Comparison of ENCODE assay signal across 13 mouse cellular contexts in genomic region chr2:133345964-133346788, GRCm38 (mm10).
DNase-seq lines count a peak whose midpoint lies in the region; ATAC-seq and TF ChIP-seq lines count a peak whose summit lies in the region.
"Had no signal": no experiment of that assay in that cellular context is flagged by ENCODE, and none has a peak within 500 bp of the region (broad histone marks: within the 10 kb centered on the region; RNA-seq: fewer than 3 reads in every experiment).

No protein-coding gene starts in this region.

- peaks cover 23% of the 10 kb centered on the region for H3K4me1 ChIP-seq in forebrain, embryonic 10.5 days
- H3K4me1 ChIP-seq in forebrain, embryonic 13.5 days, result peaks cover 13% of the 10 kb centered on the region; the same call in 1 of the 2 replicates
- H3K4me1 ChIP-seq in lung, embryonic 15.5 days, result peaks cover 8% of the 10 kb centered on the region; the same call in 1 of the 2 replicates
- H3K4me1 ChIP-seq in intestine, embryonic 15.5 days (replicated peaks), result 0 out of 2 replicates have a peak, but pooled peaks cover 3% of the 10 kb centered on the region
- peaks cover 5% of the 10 kb centered on the region for H3K4me1 ChIP-seq in stomach, embryonic 16.5 days (ENCODE audit: control insufficient read depth, insufficient read depth, low read length)
- H3K4me1 ChIP-seq: liver, embryonic 12.5 days had no signal

- H3K36me3 ChIP-seq in forebrain, embryonic 10.5 days (replicated peaks), result no peaks in the 10 kb centered on the region
- H3K36me3 ChIP-seq in forebrain, embryonic 13.5 days (ENCODE audit: poor library complexity, severe bottlenecking), result no peaks in the 10 kb centered on the region
- H3K36me3 ChIP-seq in lung, embryonic 15.5 days, result no peaks in the 10 kb centered on the region
- no peaks in the 10 kb centered on the region for H3K36me3 ChIP-seq in intestine, embryonic 15.5 days
- no peaks in the 10 kb centered on the region for H3K36me3 ChIP-seq in stomach, embryonic 16.5 days (ENCODE audit: control insufficient read depth, insufficient read depth, low read length)
- H3K36me3 ChIP-seq: liver, embryonic 12.5 days had no signal

- H3K9me3 ChIP-seq in forebrain, embryonic 10.5 days, result no peaks in the 10 kb centered on the region
- no peaks in the 10 kb centered on the region for H3K9me3 ChIP-seq in forebrain, embryonic 13.5 days (replicated peaks)
- no peaks in the 10 kb centered on the region for H3K9me3 ChIP-seq in lung, embryonic 15.5 days
- no peaks in the 10 kb centered on the region for H3K9me3 ChIP-seq in intestine, embryonic 15.5 days
- no peaks in the 10 kb centered on the region for H3K9me3 ChIP-seq in stomach, embryonic 16.5 days (replicated peaks; ENCODE audit: control insufficient read depth, low read length)
- H3K9me3 ChIP-seq: liver, embryonic 12.5 days had no signal

- no peak overlapping the region for H3K4me2 ChIP-seq in forebrain, embryonic 13.5 days
- peak overlapping the region; percentile 0; the same call in 1 of the 2 replicates for H3K4me2 ChIP-seq in lung, embryonic 15.5 days
- no peak overlapping the region for H3K4me2 ChIP-seq in intestine, embryonic 15.5 days (replicated peaks)
- H3K4me2 ChIP-seq in stomach, embryonic 16.5 days (ENCODE audit: low read depth, low read length), result 0 out of 2 replicates have a peak overlapping the region, but pooled peaks have one; percentile 13
- H3K4me2 ChIP-seq: liver, embryonic 12.5 days had no signal

- no peak for TF ChIP-seq CTCF in left cerebral cortex, adult 2 months (IDR thresholded peaks at IDR 0.05)

- peaks cover 83% of the 10 kb centered on the region for H3K27me3 ChIP-seq in forebrain, embryonic 10.5 days (ENCODE audit: poor library complexity, severe bottlenecking)
- H3K27me3 ChIP-seq in forebrain, embryonic 13.5 days, result peaks cover 3% of the 10 kb centered on the region
- H3K27me3 ChIP-seq in lung, embryonic 15.5 days, result no peaks in the 10 kb centered on the region
- no peaks in the 10 kb centered on the region for H3K27me3 ChIP-seq in intestine, embryonic 15.5 days (replicated peaks)
- no peaks in the 10 kb centered on the region for H3K27me3 ChIP-seq in stomach, embryonic 16.5 days (ENCODE audit: control insufficient read depth, insufficient read depth, low read length)
- H3K27me3 ChIP-seq: liver, embryonic 12.5 days had no signal

- no peak for ATAC-seq in forebrain, embryonic 13.5 days
- ATAC-seq in lung, embryonic 15.5 days (ENCODE audit: borderline replicate concordance, extremely low read depth, low FRiP score, low TSS enrichment), result no peak
- ATAC-seq in intestine, embryonic 15.5 days, result peak; percentile 68
- ATAC-seq in stomach, embryonic 16.5 days (ENCODE audit: insufficient read depth, low FRiP score), result peak; percentile 54; the same call in 1 of the 2 replicates
- ATAC-seq: liver, embryonic 12.5 days had no signal

- 42% methylated on average over 12 of the region's 12 CpGs for WGBS in forebrain, embryonic 10.5 days
- 34% methylated on average over 12 of the region's 12 CpGs for WGBS in forebrain, embryonic 13.5 days
- WGBS in lung, embryonic 15.5 days, result 31% methylated on average over 12 of the region's 12 CpGs
- WGBS in intestine, embryonic 15.5 days, result 30% methylated on average over 12 of the region's 12 CpGs
- 29% methylated on average over 12 of the region's 12 CpGs for WGBS in stomach, embryonic 16.5 days

- H3K4me3 ChIP-seq in forebrain, embryonic 10.5 days, result no peak overlapping the region
- H3K4me3 ChIP-seq in forebrain, embryonic 13.5 days, result no peak overlapping the region
- no peak overlapping the region for H3K4me3 ChIP-seq in lung, embryonic 15.5 days
- no peak overlapping the region for H3K4me3 ChIP-seq in intestine, embryonic 15.5 days (replicated peaks)
- H3K4me3 ChIP-seq in stomach, embryonic 16.5 days (replicated peaks; ENCODE audit: low read length), result no peak overlapping the region
- H3K4me3 ChIP-seq in left cerebral cortex, adult 2 months, result no peak overlapping the region
- H3K4me3 ChIP-seq: liver, embryonic 12.5 days; myocyte had no signal

- H3K27ac ChIP-seq in forebrain, embryonic 10.5 days, result peak overlapping the region; percentile 45; the same call in 1 of the 2 replicates
- H3K27ac ChIP-seq in forebrain, embryonic 13.5 days, result no peak overlapping the region
- H3K27ac ChIP-seq in lung, embryonic 15.5 days, result no peak overlapping the region
- no peak overlapping the region for H3K27ac ChIP-seq in intestine, embryonic 15.5 days
- peak overlapping the region; percentile 65 for H3K27ac ChIP-seq in stomach, embryonic 16.5 days (ENCODE audit: low read length)
- H3K27ac ChIP-seq in left cerebral cortex, adult 2 months, result no peak overlapping the region
- H3K27ac ChIP-seq: liver, embryonic 12.5 days had no signal

- no peak overlapping the region for H3K9ac ChIP-seq in forebrain, embryonic 13.5 days
- no peak overlapping the region for H3K9ac ChIP-seq in lung, embryonic 15.5 days
- H3K9ac ChIP-seq in intestine, embryonic 15.5 days, result no peak overlapping the region
- no peak overlapping the region for H3K9ac ChIP-seq in stomach, embryonic 16.5 days (ENCODE audit: low read length)
- H3K9ac ChIP-seq: liver, embryonic 12.5 days had no signal

- DNase-seq in forebrain, embryonic 10.5 days (ENCODE audit: extremely low spot score, low spot score), result peak; percentile 17
- no peak for DNase-seq in lung, postnatal 4 days
- no peak for DNase-seq in left cerebral cortex, adult 2 months (ENCODE audit: extremely low spot score in 1 of 2, low spot score in 2 of 2)
- DNase-seq in thymus, postnatal 4 days, result no peak
- DNase-seq: adrenal gland, postnatal 10 days; gastrocnemius, postnatal 14 days; right cerebral cortex, postnatal 25 days had no signal

- intact Hi-C loops in left cerebral cortex, adult 2 months (cut with DNase I), result no loop called here

Comparison
In these comparisons a context has a peak if more than half of its experiments do, and no peak if none do; other contexts are left out.
1. H3K27ac ChIP-seq: peak in forebrain, embryonic 10.5 days (single experiment) and stomach, embryonic 16.5 days (single experiment); none in forebrain, embryonic 13.5 days (single experiment), lung, embryonic 15.5 days (single experiment), intestine, embryonic 15.5 days (single experiment) and left cerebral cortex, adult 2 months (single experiment).
2. ATAC-seq: peak in intestine, embryonic 15.5 days (single experiment) and stomach, embryonic 16.5 days (single experiment); none in forebrain, embryonic 13.5 days (single experiment) and lung, embryonic 15.5 days (single experiment).
3. H3K4me2 ChIP-seq: peak in lung, embryonic 15.5 days (single experiment) and stomach, embryonic 16.5 days (single experiment); none in forebrain, embryonic 13.5 days (single experiment) and intestine, embryonic 15.5 days (single experiment).